Mouse (Mus musculus) spleen, adult 18-20 months (tissue): ENCODE measurements around the gene Tmem266.

ENCODE experiments used
- DNase-seq, 2 experiments: peaks; one replicate each; pipeline ENCODE4 v3.0.0; 2022; ENCODE audit warnings: mixed read lengths in 2 of 2

The Tmem266 gene

DNA sequence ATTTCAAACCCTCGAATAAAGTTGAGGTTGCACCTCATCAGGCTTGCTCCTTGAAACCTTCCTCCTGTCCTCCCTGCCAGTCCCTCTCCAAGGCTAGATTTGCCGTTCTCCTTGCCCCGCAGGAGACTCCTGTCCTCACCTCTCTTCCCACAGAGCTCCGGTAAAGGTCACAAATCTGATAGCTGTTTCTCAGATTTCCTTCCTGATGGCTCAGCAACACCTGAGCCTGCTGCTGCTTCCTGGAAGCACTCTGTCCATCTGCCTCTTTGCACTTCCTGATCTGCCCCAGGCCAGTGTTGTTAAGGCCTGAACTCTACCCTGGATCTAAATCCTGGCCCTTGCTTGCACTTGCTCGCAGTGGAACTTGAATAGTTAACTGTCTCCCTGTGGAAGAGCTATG lies 5.8 kb downstream of the Tmem266 start:
- no peak for DNase-seq

DNA sequence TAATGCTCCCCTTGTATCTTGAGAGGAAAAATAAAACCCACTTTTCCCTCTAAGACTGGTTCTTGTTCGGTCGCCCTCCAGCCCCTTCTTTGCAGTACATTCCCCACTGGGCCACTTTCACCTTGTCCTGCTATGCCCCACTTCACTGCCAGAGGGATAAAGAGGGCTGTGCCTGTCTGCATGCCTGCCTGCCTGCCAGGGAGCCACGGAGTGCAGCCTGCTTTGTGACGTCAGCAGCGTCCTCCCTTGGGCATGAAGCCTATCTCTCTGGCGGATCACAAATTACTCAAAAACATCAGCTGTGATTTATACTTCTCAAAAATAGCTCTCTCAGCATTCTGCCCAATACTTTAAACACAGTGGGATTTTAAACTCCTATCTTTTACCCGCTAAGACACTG lies 6.2 kb downstream of the Tmem266 start:
- no peak for DNase-seq

- no peak for DNase-seq
Observed at GRCm38 (mm10) chr9:55344165-55344564, 17.5 kb downstream of the Tmem266 start.

DNA sequence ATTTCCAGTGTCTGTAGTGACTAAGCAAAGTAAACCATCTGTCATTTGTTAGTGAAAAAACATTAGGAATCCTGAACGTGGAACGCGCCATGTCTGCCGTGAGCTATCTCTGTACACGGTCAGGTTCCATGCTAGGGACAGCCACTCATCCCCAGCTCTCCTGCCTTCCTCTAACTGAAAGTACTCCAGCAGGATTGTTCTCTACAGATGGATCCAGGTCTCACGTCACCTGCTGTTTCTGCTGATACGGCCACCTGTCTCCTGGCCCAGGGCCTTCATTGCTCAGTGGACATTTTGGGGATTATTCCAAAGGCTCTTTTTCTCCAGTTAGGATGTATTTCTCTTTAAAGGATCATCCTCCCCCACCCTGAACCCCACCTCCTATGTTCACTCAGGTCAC lies 18.6 kb downstream of the Tmem266 start:
- DNase-seq = no peak

DNA sequence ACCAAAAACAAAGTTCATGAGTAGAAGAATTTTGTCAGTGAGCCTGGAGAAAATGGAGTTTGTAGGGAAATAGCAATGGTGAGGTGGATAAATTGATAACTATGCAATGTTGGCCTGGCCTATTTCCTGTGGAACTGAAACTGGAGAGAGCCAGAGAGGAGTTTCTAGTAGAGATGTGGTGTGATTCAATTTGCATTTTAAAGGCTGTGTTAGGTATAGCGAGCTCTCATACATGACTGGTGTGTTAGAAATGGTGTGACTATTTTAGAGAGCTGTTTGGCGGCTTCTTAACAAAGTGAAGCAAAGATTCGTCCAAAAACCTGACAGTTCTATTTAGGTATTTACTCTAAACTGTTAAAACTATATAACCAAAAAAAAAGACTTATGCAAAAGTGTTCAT lies 22.0 kb downstream of the Tmem266 start:
- no peak for DNase-seq

DNA sequence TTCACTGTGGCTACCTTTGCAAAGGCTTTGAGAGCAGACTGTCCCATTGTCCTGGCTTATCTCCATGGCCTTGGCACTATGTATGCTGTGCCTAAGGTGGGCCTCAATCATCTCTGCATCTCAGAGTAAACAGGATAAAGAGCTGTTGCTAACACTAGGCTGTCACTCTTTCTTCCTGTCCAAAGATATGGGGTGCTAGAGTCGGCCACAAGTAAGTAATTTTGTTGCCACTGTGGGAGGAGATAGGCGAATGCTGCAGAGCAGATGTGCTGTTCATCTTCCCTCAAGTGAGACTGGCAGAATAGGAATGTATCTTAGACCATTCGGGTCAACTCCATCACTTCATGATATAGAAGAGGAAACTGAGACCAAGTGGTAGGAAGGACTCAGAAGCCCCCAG lies 28.0 kb downstream of the Tmem266 start:
- DNase-seq = no peak

DNA sequence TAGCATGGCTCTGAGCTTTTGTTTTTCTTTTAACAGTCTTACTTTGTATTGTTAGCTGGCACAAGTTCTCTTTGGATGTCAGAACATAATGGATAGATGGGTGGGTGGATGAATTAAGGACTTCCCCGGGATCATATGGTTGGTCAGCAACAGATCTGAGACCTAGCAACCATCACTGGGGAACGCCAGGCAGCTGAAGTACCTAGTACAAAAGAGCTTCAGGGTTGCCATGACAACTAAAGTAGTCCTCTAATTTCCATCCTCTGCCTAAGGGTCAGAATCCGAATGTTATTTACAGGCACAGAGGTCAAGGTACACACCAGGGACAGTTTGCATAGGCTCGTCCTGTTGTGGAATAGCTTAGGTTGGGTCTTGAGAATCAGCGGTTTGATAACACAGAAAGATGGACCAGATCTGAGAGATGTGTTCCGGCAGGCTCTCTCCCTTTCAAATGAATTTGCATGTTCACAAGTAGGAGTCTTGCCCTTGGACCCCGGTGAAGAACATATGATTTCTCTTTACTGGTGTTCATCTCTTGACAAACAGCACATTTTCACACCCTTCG lies 28.6 kb downstream of the Tmem266 start:
- DNase-seq = no peak

DNA sequence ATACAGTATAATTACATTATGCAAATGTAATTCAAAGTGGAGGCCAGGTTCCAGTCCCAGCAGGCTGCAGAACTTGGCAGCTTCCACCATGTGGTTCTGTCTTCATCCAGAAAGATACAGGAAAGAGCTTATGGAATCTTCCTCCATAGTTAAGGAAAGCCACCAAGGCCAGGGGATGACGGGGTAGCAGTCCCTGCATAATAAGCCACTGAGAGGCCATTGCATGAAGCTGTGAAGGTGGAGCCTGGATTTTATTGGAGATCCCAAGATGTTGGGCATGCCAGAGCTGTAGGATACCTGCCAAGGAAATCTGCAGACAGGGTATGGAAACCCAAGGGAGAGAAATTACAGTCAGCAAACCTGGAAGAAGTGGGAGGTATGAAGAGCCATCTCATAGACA lies 30.5 kb downstream of the Tmem266 start:
- no peak for DNase-seq

GRCm38 (mm10) chr9:55360372-55360771 lies 33.7 kb downstream of the Tmem266 start:
- no peak for DNase-seq

GRCm38 (mm10) chr9:55360861-55361260 lies 34.1 kb downstream of the Tmem266 start:
- no peak for DNase-seq

DNA sequence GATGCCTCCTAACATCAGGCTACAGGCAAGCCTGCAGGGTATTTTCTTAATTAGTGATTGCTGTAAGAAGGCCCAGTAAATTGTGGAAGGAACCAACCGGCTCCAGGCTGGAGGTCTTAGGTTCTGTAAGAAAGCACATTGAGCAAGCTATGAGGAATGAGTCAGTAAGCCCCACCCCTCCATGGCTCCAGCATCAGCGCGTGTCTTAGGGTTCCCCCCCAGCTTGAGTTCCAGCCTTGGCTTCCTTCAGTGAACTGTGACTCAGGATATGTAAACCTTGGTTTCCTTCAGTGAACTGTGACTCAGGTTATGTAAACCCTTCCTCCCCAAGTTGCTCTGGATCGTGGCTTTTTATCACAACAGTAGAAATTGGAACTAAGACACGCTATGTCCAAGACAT lies 35.3 kb downstream of the Tmem266 start:
- no peak for DNase-seq

DNA sequence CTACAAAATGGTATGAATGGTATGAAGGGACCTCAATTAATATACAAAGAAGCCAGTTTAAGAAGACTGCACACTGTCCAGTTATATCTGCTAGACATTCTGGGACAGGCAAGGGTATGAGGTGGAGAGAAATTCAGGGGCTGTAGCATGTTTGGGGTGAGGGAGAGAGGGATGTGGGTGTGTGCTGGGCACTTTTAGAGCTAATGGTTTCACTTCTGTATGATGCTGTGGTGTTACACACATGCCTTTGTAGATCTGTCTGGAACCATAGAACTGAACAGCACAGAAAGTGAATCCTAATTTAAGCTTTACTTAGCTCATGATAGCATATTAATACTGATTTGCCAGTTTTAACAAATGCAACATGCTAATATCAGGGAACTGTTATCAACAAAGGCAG lies 37.0 kb downstream of the Tmem266 start:
- no peak for DNase-seq

- no peak for DNase-seq
Observed at GRCm38 (mm10) chr9:55368011-55368410, 41.3 kb downstream of the Tmem266 start.

GRCm38 (mm10) chr9:55371908-55372307 lies 45.2 kb downstream of the Tmem266 start:
- no peak for DNase-seq

DNA sequence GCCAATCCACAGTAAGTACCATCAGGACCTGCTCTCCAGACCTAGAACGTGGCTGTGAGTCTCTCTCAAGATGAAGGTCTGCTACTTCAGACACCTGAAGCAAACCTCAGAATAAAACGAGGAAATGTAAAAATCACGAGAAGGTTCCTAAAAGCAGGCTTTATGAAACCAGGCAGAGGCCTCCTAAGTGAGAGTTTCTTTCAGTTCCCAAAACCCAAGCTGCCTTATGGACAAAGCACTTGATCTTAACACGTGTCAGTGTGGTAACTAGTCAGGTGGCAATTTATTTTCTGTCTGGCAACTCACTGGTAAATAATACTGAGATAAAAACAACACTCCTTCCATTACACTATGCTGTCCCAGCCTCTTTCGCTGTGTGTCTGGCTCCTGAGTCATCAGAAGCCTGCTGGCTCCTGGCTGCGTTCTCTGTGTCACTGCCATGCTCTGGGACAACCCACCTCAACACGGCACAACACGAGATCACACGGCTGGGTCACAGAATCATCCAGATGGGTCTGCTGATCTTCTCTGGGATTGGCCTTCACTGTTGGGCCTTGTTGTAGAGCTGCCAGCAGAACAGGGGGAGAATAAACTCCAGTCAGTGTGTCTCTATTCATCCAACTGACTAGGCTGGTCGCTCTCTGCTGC lies 51.0 kb downstream of the Tmem266 start:
- DNase-seq = no peak

DNA sequence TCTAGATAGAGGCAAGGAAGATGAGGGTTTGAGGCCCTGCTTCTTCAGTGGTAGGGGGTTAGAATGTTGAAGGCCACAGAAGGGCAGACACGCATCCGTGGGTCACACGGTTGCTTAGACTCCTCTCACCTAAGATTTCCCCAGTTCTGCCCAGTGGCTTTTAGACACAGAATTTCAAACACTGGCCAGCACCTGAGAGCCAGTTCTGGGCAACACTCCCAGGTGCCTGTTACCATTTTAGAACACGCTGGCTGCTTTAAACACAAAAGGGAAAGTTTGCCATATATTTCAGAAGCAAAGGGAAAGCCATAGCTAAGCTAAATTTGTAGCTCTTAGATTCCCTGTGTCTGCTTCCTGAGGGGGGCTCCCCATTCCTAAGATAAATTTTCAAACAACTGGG lies 54.7 kb downstream of the Tmem266 start:
- no peak for DNase-seq

GRCm38 (mm10) chr9:55382441-55382840 lies 55.7 kb downstream of the Tmem266 start:
- DNase-seq = peak in 1 of 2 experiments; percentile 38

DNA sequence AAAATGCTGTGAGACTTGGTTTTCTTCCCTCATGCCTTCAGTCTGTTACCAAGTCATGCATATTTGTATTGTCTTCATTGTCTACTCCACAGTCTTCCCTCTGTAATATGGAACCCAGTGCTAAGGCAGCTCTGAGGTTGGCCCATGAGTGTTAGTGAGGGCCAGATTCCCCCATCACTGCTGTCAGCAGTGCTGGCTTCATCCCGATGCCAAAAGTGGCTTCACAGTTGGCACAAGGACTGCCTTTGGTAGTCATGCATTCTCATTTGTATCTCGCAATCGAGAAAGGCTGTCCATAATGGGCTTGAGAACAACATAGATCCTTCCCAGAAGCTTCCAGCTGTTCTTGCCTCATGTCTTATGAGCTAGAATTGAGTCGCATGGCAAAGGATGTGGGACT lies 59.4 kb downstream of the Tmem266 start:
- no peak for DNase-seq

DNA sequence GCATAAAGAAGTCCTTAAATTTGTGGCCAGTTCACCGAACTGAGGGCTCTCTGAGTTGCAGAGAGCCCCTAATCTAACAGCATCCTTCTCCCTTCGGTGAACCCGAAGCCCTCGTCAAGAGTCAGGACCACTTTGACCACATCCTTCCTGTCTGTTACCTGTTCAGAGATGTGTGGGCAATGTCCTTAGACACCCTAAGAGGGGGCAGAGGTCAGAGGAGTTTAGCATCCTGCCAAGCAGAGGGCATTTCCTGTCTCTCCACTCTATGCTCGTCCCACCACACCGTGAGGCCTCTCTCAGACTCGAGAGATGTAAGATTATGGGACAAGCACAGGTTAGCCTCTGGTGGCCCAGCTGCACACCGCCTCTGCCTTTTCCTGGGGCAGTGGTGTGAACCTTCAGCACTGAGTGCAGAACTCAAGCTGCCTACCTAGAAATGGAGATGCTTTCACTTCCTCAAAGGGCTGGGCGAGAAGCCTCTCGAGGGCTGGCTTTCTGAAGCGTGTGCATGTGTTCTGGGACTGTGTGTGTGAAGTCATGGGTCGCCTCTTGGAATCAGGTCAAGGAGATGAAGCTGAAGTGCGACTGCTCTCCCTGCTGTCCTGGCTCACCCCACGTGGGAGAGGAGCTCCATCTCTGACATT lies 61.3 kb downstream of the Tmem266 start:
- peak; percentile 50 to 56 for DNase-seq

DNA sequence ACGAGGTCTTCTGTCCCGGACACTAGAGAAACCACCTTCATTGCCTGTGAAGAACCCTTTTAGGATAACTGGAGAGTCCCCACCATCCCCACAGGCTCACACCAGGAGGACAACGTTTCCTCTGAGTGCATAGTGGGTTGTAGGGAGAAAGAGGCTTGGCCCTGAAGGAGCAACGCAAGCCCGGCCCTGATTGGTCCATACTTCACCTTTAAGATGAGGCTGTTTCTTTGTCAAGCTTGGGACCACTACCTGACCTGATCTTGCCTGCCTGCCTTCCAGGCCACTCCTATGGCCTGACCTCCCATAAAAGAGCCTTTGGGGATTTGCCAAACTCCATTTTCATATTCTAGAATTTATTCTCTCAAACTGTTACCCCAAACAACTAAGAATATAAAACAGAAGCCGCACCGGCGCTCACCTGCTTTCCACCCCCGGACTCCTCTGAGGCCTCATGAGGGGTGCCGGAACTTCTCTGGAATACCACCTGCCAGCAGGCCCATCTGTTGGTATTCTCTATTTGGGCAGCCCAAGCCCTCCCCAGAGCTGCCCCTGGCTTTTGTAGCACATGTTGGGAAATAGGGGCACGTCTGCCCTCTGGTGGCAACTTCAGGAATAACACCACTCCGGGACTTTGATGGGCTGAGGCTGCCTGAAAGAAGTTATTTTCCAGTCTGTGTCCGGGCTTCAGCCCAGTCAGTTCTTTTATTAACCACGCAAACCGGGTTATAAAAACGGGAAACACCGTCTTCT lies 65.4 kb downstream of the Tmem266 start:
- DNase-seq = peak; percentile 51 to 82

GRCm38 (mm10) chr9:55395650-55396049 lies 68.9 kb downstream of the Tmem266 start:
- no peak for DNase-seq

- DNase-seq = no peak
Observed at GRCm38 (mm10) chr9:55398985-55399554, 72.4 kb downstream of the Tmem266 start.

- DNase-seq = no peak
Observed at GRCm38 (mm10) chr9:55402276-55402675, 75.6 kb downstream of the Tmem266 start.
